Mouse (Mus musculus): ENCODE measurements around the gene Abca4.
"Not testable (repeated sequence)": the region's sequence is repeated elsewhere in the genome, so short reads cannot be mapped to it uniquely, and the experiment has no call there.

Gene Abca4

GRCm38 (mm10) chr3:122058439-122059198 is 14.4 kb downstream of the Abca4 start:
- DNase-seq (ENCODE audit: low read depth) = no peak

DNA sequence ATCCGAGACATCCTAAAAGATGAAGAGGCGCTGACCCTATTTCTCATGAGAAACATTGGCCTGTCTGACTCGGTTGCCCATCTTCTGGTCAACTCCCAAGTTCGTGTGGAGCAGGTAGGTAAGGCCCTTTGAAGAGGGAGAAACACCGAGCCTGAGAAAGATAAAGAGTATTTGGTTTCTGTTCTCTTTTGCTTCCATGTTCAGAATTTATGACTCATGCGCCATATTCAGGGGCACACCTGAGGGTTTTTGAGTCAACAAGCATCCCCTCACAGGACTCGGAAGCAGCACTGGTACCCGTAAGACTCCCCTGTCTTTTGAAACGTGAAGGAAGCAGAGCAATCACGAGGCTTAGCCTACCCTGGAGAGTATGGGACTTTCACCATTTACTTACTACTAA is 18.3 kb downstream of the Abca4 start:
- no peak for DNase-seq (ENCODE audit: low read depth)

GRCm38 (mm10) chr3:122064556-122065410 is 20.5 kb downstream of the Abca4 start:
- no peak for DNase-seq (ENCODE audit: low read depth)

- no peak for DNase-seq (ENCODE audit: low read depth)
These were observed 27.5 kb downstream of the Abca4 start for GRCm38 (mm10) chr3:122071769-122072168.

DNA sequence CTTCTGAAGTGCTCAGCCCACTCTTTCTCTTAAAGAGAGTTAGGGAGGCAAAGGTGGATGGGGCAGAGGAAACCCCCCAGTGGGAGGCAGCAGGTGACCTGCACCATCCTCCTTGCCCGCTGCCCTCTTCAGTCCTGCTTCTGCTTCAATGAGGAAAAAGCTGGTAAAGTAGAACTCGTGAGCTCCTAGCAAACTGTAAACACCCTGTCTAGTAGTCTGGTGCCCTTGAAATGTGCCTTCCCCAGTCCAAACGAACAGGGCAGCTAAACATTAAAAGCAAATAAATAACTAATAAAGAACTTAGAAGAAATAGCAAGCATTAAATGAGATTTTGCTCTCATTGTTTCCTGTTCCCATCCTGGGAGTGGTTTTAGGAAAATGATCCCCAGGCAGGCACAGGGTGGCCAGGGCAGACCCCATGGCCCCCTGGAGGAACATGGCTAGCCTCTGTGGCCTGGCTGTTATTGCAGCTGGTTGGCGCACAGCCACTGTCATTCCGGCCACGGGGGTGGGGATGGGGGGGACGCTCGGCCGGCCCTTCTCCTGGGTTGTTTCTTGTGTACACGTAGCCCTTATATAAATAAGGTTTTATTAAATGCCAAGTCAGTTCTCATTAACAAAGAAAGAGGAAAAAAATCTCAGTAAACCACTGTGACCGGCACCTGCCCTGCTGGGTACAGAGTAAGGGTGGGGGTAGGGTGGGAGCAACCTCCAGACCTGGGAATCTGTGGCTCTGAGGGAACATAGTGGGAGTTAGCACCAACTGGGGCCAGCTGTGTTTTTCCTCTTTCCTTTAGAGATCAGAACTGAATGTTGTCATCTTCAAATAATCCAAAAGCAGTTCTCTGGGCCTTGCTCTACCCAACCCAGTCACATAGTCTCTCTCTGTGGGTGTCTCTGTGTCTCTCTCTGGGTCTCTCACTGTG is 28.7 kb downstream of the Abca4 start:
- no peak for DNase-seq (ENCODE audit: low read depth)

DNA sequence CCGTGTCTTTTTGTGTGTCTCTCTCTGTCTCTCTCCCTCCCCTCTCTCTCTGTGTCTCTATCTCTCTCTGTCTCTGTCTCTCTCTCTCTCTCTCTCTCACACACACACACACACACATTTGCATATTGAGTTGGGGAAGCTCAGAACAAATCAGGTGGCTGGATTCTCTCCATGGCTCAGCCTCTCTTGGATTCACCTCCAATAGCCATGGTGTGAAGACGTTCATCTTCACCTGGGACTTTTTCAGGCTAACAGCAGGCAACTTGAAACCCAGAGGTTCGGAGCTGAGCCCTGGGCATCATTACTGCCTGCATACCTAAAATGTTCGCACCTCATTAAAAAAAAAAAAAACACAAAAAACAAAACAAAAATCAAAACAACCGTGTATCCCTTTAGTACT is 29.4 kb downstream of the Abca4 start:
- DNase-seq (ENCODE audit: low read depth) = no peak

DNA sequence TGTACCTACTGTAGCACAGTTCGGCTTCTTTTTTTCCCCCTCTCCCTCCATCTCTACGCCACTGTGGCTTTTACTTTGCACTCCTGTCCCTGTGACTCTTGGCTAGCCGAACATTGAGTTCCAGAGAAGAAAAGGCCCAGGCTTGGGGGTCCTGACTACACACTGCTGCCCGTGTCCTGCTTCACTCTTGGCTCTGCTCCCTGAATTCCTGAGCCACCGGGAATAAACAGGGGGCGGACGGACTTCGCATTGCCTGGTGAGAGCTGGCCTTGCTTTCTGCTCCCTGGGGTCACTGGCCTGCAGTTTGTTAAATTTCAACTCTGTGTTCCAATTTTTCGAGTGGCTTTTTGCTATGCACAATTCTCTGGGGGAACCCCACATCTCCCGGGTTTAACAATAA is 30.1 kb downstream of the Abca4 start:
- DNase-seq (ENCODE audit: low read depth) = no peak

GRCm38 (mm10) chr3:122078141-122078540 is 33.9 kb downstream of the Abca4 start:
- peak; percentile 40 for DNase-seq (ENCODE audit: low read depth)

GRCm38 (mm10) chr3:122079172-122079571 is 34.9 kb downstream of the Abca4 start:
- no peak for DNase-seq (ENCODE audit: low read depth)

GRCm38 (mm10) chr3:122081634-122082033 is 37.4 kb downstream of the Abca4 start:
- not testable (repeated sequence) for DNase-seq (ENCODE audit: low read depth)

- no peak for DNase-seq (ENCODE audit: low read depth)
These were observed 38.1 kb downstream of the Abca4 start for GRCm38 (mm10) chr3:122082338-122082737.

GRCm38 (mm10) chr3:122085157-122085989 is 41.1 kb downstream of the Abca4 start:
- DNase-seq (ENCODE audit: low read depth) = no peak

DNA sequence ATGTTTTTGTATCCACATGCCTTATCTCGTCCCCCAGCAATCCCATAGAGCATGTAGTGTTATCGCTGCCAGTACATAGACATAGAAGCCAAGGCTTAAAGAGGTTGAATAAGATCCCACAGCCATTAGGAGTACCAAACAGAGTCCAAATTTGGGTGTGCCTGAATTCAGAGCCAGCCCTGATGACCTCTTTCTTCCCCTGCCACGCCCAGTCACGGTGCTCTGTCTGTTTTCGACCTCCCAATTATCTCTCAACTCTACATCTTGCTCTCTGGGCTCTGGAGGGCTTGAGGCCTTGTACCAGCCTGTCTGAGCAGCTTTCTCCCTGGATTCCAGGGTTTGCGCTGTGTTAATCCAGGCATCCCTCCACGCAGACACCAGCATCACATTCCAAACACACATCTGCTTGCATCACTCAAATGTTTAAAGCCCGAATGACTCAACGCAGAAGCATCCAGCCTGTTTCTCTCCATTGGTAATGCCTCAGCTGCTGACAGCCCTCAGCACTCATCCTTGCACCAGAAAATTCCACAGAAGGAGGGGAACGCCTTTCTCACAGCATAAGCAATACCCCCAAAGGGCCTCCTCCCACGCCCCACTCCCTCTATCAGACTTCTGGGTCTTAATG is 43.9 kb downstream of the Abca4 start:
- peak; percentile 93 for DNase-seq (ENCODE audit: low read depth)

GRCm38 (mm10) chr3:122090338-122090737 is 46.1 kb downstream of the Abca4 start:
- no peak for DNase-seq (ENCODE audit: low read depth)

DNA sequence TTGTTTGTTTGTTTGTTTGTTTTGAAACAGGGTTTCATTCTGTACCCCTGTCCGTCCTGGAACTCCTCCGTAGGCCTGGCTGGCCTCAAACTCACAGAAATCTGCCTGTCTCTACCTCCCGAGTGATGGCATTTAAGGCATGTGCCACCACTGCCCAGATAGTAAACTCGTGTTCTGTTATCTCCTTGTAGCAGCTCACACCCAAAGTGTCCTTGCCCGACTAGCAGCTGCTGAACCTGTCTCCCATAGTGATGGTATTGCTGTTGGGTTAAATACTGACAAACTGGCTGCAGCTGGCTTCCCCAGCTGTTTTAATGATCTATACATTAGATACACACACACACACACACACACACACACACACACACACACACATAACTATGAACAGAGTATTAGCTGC is 55.5 kb downstream of the Abca4 start:
- no peak for DNase-seq (ENCODE audit: low read depth)

- no peak for DNase-seq (ENCODE audit: low read depth)
These were observed 57.8 kb downstream of the Abca4 start for GRCm38 (mm10) chr3:122102091-122102490.

- DNase-seq (ENCODE audit: low read depth) = peak; percentile 93
These were observed 59.9 kb downstream of the Abca4 start for GRCm38 (mm10) chr3:122103864-122104808.

- no peak for DNase-seq (ENCODE audit: low read depth)
These were observed 62.7 kb downstream of the Abca4 start for GRCm38 (mm10) chr3:122106920-122107319.

- no peak for DNase-seq (ENCODE audit: low read depth)
These were observed 63.5 kb downstream of the Abca4 start for GRCm38 (mm10) chr3:122107643-122108194.

Measured in NIH3T3 (cell line).